Mouse (Mus musculus) lung, embryonic 15.5 days (tissue): Measurements from ENCODE around the gene Olfr522. TPM values are rescaled to one million over a fixed set of nuclear protein-coding genes. Genes with fewer than 3 reads are reported as not detected.

Experiments
- ATAC-seq: fragments of 200-750 bp; cut with Nextera tagmentation; 2 replicates; pipeline ENCODE4 v1.8.0; 2017; ENCODE audit warnings: moderate number of reproducible peaks, borderline replicate concordance; ENCODE audit not compliant: low FRiP score, low TSS enrichment; ENCODE audit errors: extremely low read depth
- H3K27ac ChIP-seq: fragments of 300-500 bp; sonication (generic); 2 replicates; pipeline ENCODE4 v1.5.1; 2015; ENCODE audit warnings: moderate library complexity, mild to moderate bottlenecking, inconsistent platforms
- H3K27me3 ChIP-seq: fragments of 300-500 bp; sonication (generic); 2 replicates; pipeline ENCODE4 v1.6.1; 2015; ENCODE audit warnings: inconsistent platforms
- H3K36me3 ChIP-seq: fragments of 300-500 bp; sonication (generic); 2 replicates; pipeline ENCODE4 v1.6.1; 2015; ENCODE audit warnings: inconsistent platforms
- H3K4me1 ChIP-seq: fragments of 300-500 bp; sonication (generic); 2 replicates; pipeline ENCODE4 v1.6.1; 2015; ENCODE audit warnings: inconsistent platforms
- H3K4me2 ChIP-seq: fragments of 300-500 bp; sonication (generic); 2 replicates; pipeline ENCODE4 v1.6.1; 2015; ENCODE audit warnings: inconsistent platforms, mild to moderate bottlenecking, moderate library complexity
- H3K4me3 ChIP-seq: fragments of 300-500 bp; sonication (generic); 2 replicates; pipeline ENCODE4 v1.5.1; 2015; ENCODE audit warnings: mild to moderate bottlenecking, inconsistent platforms
- H3K9ac ChIP-seq: fragments of 300-500 bp; sonication (generic); 2 replicates; pipeline ENCODE4 v1.6.1; 2015; ENCODE audit warnings: inconsistent platforms
- H3K9me3 ChIP-seq: fragments of 300-500 bp; sonication (generic); 2 replicates; pipeline ENCODE4 v1.6.1; 2016; ENCODE audit warnings: inconsistent platforms
- WGBS: fragments of 180-500 bp; shearing (Covaris S2); methylation state at CpG from one replicate; pipeline ENCODE4 v1.1.7; 2015; 5-methylcytosine and 5-hydroxymethylcytosine counted together
- polyA plus RNA-seq: library from polyadenylated mRNA; unstranded; fragments of >200 nt; fragmentation: Nextera tagmentation; extraction: Ambion mirVana; gene quantifications from 2 replicates; pipeline ENCODE4 v1.2.1, GENCODE M21; 2015

Olfr522 gene
- polyA plus RNA-seq, 1 experiment from 2014 or later = not detected

- ATAC-seq = no peak
- WGBS = 55% methylated on average over 4 of the region's 4 CpGs
- H3K4me1 ChIP-seq = no peaks in the 10 kb centered on the region
These were observed 24.1 kb upstream of the Olfr522 start for GRCm38 (mm10) chr7:140188391-140189328.

GRCm38 (mm10) chr7:140187721-140188390 lies 23.3 kb upstream of the Olfr522 start:
- Histone ChIP-seq H3K36me3 (no peaks in the 10 kb centered on the region), H3K9me3 (no peaks in the 10 kb centered on the region), H3K4me3 (no peak overlapping the region), H3K27ac (no peak overlapping the region), H3K27me3 (no peaks in the 10 kb centered on the region), H3K4me1 (no peaks in the 10 kb centered on the region), H3K4me2 (no peak overlapping the region), H3K9ac (no peak overlapping the region)
- 80% methylated on average over 7 of the region's 7 CpGs for WGBS
- no peak for ATAC-seq

More at GRCm38 (mm10) chr7:140188391-140189328, 24.1 kb upstream of the Olfr522 start:
- no peak overlapping the region for H3K4me3 ChIP-seq
- H3K36me3 ChIP-seq = no peaks in the 10 kb centered on the region
- H3K9me3 ChIP-seq = no peaks in the 10 kb centered on the region
- H3K27ac ChIP-seq = no peak overlapping the region
- H3K9ac ChIP-seq = no peak overlapping the region
- no peak overlapping the region for H3K4me2 ChIP-seq
- no peaks in the 10 kb centered on the region for H3K27me3 ChIP-seq

GRCm38 (mm10) chr7:140186646-140187620 lies 22.4 kb upstream of the Olfr522 start:
- Histone ChIP-seq H3K27me3 (no peaks in the 10 kb centered on the region), H3K36me3 (no peaks in the 10 kb centered on the region), H3K4me2 (no peak overlapping the region), H3K9me3 (no peaks in the 10 kb centered on the region), H3K4me3 (no peak overlapping the region), H3K9ac (no peak overlapping the region), H3K27ac (no peak overlapping the region), H3K4me1 (no peaks in the 10 kb centered on the region)
- 59% methylated on average over 18 of the region's 18 CpGs for WGBS
- no peak for ATAC-seq

- no peak overlapping the region for H3K4me2 ChIP-seq
- ATAC-seq = no peak
- H3K27me3 ChIP-seq = no peaks in the 10 kb centered on the region
- 84% methylated on average over 4 of the region's 4 CpGs for WGBS
- H3K4me1 ChIP-seq = no peaks in the 10 kb centered on the region
- H3K27ac ChIP-seq = no peak overlapping the region
- no peaks in the 10 kb centered on the region for H3K9me3 ChIP-seq
- no peak overlapping the region for H3K4me3 ChIP-seq
- H3K9ac ChIP-seq = no peak overlapping the region
- H3K36me3 ChIP-seq = no peaks in the 10 kb centered on the region
These were observed 19.6 kb upstream of the Olfr522 start for GRCm38 (mm10) chr7:140184206-140184605.

GRCm38 (mm10) chr7:140180692-140181091 lies 16.1 kb upstream of the Olfr522 start:
- Histone ChIP-seq H3K9ac (no peak overlapping the region), H3K27ac (no peak overlapping the region), H3K4me2 (no peak overlapping the region), H3K4me1 (no peaks in the 10 kb centered on the region), H3K27me3 (no peaks in the 10 kb centered on the region), H3K36me3 (no peaks in the 10 kb centered on the region), H3K4me3 (no peak overlapping the region), H3K9me3 (no peaks in the 10 kb centered on the region)
- ATAC-seq = no peak
- WGBS = 75% methylated on average over 2 of the region's 2 CpGs

GRCm38 (mm10) chr7:140179176-140179575 lies 14.6 kb upstream of the Olfr522 start:
- H3K36me3 ChIP-seq = no peaks in the 10 kb centered on the region
- no peaks in the 10 kb centered on the region for H3K4me1 ChIP-seq
- H3K9me3 ChIP-seq = no peaks in the 10 kb centered on the region
- no peak overlapping the region for H3K9ac ChIP-seq
- WGBS = 83% methylated on average over 2 of the region's 2 CpGs
- H3K27ac ChIP-seq = no peak overlapping the region
- no peak overlapping the region for H3K4me3 ChIP-seq
- no peak for ATAC-seq
- no peak overlapping the region for H3K4me2 ChIP-seq
- no peaks in the 10 kb centered on the region for H3K27me3 ChIP-seq

GRCm38 (mm10) chr7:140172936-140173335 lies 8.4 kb upstream of the Olfr522 start, which contains the start of gene Olfr523:
Gene Olfr523, plus strand, starts transcription at chr7:140173217.
- H3K4me1 ChIP-seq = no peaks in the 10 kb centered on the region
- H3K36me3 ChIP-seq = no peaks in the 10 kb centered on the region
- H3K9ac ChIP-seq = no peak within 1 kb of the TSS
- no peak for ATAC-seq
- no peaks in the 10 kb centered on the region for H3K9me3 ChIP-seq
- no peaks in the 10 kb centered on the region for H3K27me3 ChIP-seq
- no peak within 1 kb of the TSS for H3K27ac ChIP-seq
- no peak within 1 kb of the TSS for H3K4me3 ChIP-seq
- no peak within 1 kb of the TSS for H3K4me2 ChIP-seq
- 50% methylated on average over 1 of the region's 1 CpGs for WGBS

GRCm38 (mm10) chr7:140170863-140171262 lies 6.3 kb upstream of the Olfr522 start:
- Histone ChIP-seq H3K27ac (no peak overlapping the region), H3K9me3 (no peaks in the 10 kb centered on the region), H3K4me3 (no peak overlapping the region), H3K27me3 (no peaks in the 10 kb centered on the region), H3K36me3 (no peaks in the 10 kb centered on the region), H3K4me1 (no peaks in the 10 kb centered on the region), H3K4me2 (no peak overlapping the region), H3K9ac (no peak overlapping the region)
- 84% methylated on average over 3 of the region's 3 CpGs for WGBS
- ATAC-seq = no peak

GRCm38 (mm10) chr7:140169386-140169785 lies 4.8 kb upstream of the Olfr522 start:
- Histone ChIP-seq H3K36me3 (no peaks in the 10 kb centered on the region), H3K9ac (no peak overlapping the region), H3K27me3 (no peaks in the 10 kb centered on the region), H3K4me1 (no peaks in the 10 kb centered on the region), H3K4me2 (no peak overlapping the region), H3K27ac (no peak overlapping the region), H3K9me3 (no peaks in the 10 kb centered on the region), H3K4me3 (no peak overlapping the region)
- WGBS = 52% methylated on average over 4 of the region's 4 CpGs
- ATAC-seq = no peak

GRCm38 (mm10) chr7:140167950-140168349 lies 3.4 kb upstream of the Olfr522 start:
- no peak for ATAC-seq
- no peak overlapping the region for H3K4me3 ChIP-seq
- no peaks in the 10 kb centered on the region for H3K36me3 ChIP-seq
- no peak overlapping the region for H3K27ac ChIP-seq
- H3K4me1 ChIP-seq = no peaks in the 10 kb centered on the region
- no peak overlapping the region for H3K9ac ChIP-seq
- no peaks in the 10 kb centered on the region for H3K27me3 ChIP-seq
- 67% methylated on average over 1 of the region's 1 CpGs for WGBS
- no peak overlapping the region for H3K4me2 ChIP-seq
- H3K9me3 ChIP-seq = no peaks in the 10 kb centered on the region

- 78% methylated on average over 3 of the region's 3 CpGs for WGBS
- H3K9ac ChIP-seq = no peak overlapping the region
- H3K9me3 ChIP-seq = no peaks in the 10 kb centered on the region
- no peak overlapping the region for H3K4me2 ChIP-seq
- H3K4me3 ChIP-seq = no peak overlapping the region
- H3K36me3 ChIP-seq = no peaks in the 10 kb centered on the region
- H3K4me1 ChIP-seq = no peaks in the 10 kb centered on the region
- H3K27me3 ChIP-seq = peaks cover 6% of the 10 kb centered on the region
- ATAC-seq = no peak
- no peak overlapping the region for H3K27ac ChIP-seq
These were observed 4.2 kb downstream of the Olfr522 start for GRCm38 (mm10) chr7:140160363-140160762.
